Mouse (Mus musculus): ENCODE measurements around the gene Pccb. TPM values are rescaled to one million over a fixed set of nuclear protein-coding genes. Genes with fewer than 3 reads are reported as not detected.
A peak's percentile ranks its signal among the peaks of the same experiment; 100 is the strongest.

Gene Pccb
- polyA plus RNA-seq, 1 experiment from 2014 or later: 26.8 TPM

DNA sequence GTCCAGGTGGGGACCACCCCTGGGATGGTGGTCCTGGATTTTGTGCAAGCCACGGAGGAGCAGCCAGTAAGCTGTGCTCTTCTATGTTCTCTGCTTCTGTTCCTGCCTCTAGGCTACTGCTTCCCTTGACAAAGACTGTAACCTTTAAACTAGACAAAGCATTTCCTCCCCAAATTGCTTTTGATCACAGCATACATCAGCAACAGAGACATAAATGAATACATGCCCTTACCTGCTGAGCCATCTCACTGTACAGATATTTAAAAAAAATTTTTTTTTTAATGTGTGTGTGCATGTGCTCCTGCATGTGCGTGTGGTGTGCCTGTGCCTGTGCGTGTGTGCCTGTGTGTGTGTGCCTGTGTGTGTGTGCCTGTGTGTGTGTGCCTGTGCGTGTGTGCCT lies 22.5 kb upstream of the Pccb start:
- no peak overlapping the region for H3K4me3 ChIP-seq (replicated peaks; ENCODE audit: low read depth, low read length)
- H3K36me3 ChIP-seq (ENCODE audit: control insufficient read depth, insufficient read depth, low read length): no peaks in the 10 kb centered on the region
- H3K27ac ChIP-seq (replicated peaks; ENCODE audit: low read depth, low read length): no peak overlapping the region
- no peaks in the 10 kb centered on the region for H3K27me3 ChIP-seq (ENCODE audit: control insufficient read depth, insufficient read depth, low read length)
- no peaks in the 10 kb centered on the region for H3K9me3 ChIP-seq (ENCODE audit: control insufficient read depth, low read length)
- no peak overlapping the region for H3K4me2 ChIP-seq (ENCODE audit: low read length)
- 93% methylated on average over 4 of the region's 4 CpGs for WGBS
- no peak for ATAC-seq (ENCODE audit: low FRiP score, low TSS enrichment)
- no peak overlapping the region for H3K9ac ChIP-seq (replicated peaks; ENCODE audit: low read length)
- no peak for DNase-seq
- no peaks in the 10 kb centered on the region for H3K4me1 ChIP-seq (ENCODE audit: control insufficient read depth, insufficient read depth, low read length)

DNA sequence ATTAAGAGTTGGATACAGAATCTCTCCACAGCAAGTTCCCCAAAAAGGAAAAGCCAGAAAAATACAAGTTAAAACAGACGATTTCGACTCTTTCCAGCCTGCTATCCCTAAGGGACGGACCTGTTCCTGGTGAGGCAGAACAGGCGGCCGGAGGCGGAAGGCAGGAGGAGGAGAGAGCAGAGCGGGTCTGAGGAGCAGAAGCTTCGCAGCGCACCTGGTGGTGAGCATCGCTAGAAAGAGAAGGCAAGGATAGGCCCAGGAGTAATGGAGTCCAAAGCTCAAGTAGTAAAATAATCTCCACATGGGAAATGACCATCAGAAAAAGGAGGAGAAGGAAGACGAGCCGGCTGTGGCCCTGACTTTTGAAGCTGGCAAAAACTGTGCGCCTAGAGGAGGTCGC lies 18.6 kb upstream of the Pccb start:
- Histone ChIP-seq H3K9me3 (ENCODE audit: control insufficient read depth, low read length) (no peaks in the 10 kb centered on the region), H3K4me2 (ENCODE audit: low read length) (no peak overlapping the region), H3K9ac (replicated peaks; ENCODE audit: low read length) (no peak overlapping the region), H3K27ac (replicated peaks; ENCODE audit: low read depth, low read length) (no peak overlapping the region), H3K4me1 (ENCODE audit: control insufficient read depth, insufficient read depth, low read length) (no peaks in the 10 kb centered on the region), H3K4me3 (replicated peaks; ENCODE audit: low read depth, low read length) (no peak overlapping the region), H3K36me3 (ENCODE audit: control insufficient read depth, insufficient read depth, low read length) (no peaks in the 10 kb centered on the region), H3K27me3 (ENCODE audit: control insufficient read depth, insufficient read depth, low read length) (no peaks in the 10 kb centered on the region)
- WGBS: 77% methylated on average over 14 of the region's 14 CpGs
- no peak for DNase-seq
- no peak for ATAC-seq (ENCODE audit: low FRiP score, low TSS enrichment)

DNA sequence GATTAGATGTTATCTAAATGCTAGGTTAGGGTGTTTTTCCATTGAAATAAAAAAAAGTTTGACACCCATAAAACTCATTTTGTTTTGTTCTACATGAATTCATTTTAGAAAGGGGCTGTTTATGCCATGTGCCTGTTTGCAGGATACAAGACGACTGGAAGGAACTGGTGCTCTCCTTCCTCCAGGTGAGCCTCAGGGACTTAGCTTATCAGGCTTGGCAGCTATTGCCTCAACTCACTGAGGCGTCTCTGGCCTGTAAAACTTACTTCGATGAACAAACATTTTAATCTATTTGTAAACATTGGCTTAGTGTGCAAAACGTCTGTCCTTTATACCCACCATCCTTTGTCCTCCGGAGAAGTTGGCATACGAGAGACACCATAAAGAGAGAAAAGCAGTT lies 18.0 kb upstream of the Pccb start:
- H3K4me1 ChIP-seq (ENCODE audit: control insufficient read depth, insufficient read depth, low read length): no peaks in the 10 kb centered on the region
- no peaks in the 10 kb centered on the region for H3K27me3 ChIP-seq (ENCODE audit: control insufficient read depth, insufficient read depth, low read length)
- no peak for DNase-seq
- WGBS: 69% methylated on average over 6 of the region's 6 CpGs
- no peak overlapping the region for H3K9ac ChIP-seq (replicated peaks; ENCODE audit: low read length)
- no peak overlapping the region for H3K4me3 ChIP-seq (replicated peaks; ENCODE audit: low read depth, low read length)
- ATAC-seq (ENCODE audit: low FRiP score, low TSS enrichment): no peak
- no peak overlapping the region for H3K4me2 ChIP-seq (ENCODE audit: low read length)
- no peaks in the 10 kb centered on the region for H3K36me3 ChIP-seq (ENCODE audit: control insufficient read depth, insufficient read depth, low read length)
- H3K9me3 ChIP-seq (ENCODE audit: control insufficient read depth, low read length): no peaks in the 10 kb centered on the region
- H3K27ac ChIP-seq (replicated peaks; ENCODE audit: low read depth, low read length): no peak overlapping the region

DNA sequence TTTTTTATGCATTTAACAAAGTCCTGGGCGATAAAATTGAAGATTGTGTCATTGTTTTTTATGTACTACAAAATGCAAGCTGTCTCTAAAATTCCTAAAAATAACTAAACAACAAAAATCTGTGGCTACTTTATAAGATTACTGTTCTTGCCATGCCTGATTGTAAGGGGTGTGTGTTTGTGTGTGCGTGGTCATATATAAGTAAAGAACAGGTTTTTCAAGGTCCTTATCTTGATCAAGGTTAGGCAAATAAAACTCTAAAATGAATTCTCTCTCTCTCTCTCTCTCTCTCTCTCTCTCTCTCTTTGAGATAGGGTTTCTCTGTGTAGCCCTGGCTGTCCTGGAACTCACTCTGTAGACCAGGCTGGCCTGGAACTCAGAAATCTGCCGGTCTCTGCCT lies 17.3 kb upstream of the Pccb start:
- DNase-seq (no peak), ATAC-seq (ENCODE audit: low FRiP score, low TSS enrichment) (no peak)
- Histone ChIP-seq H3K27ac (replicated peaks; ENCODE audit: low read depth, low read length) (no peak overlapping the region), H3K27me3 (ENCODE audit: control insufficient read depth, insufficient read depth, low read length) (no peaks in the 10 kb centered on the region), H3K36me3 (ENCODE audit: control insufficient read depth, insufficient read depth, low read length) (no peaks in the 10 kb centered on the region), H3K9ac (replicated peaks; ENCODE audit: low read length) (no peak overlapping the region), H3K9me3 (ENCODE audit: control insufficient read depth, low read length) (no peaks in the 10 kb centered on the region), H3K4me3 (replicated peaks; ENCODE audit: low read depth, low read length) (no peak overlapping the region), H3K4me2 (ENCODE audit: low read length) (no peak overlapping the region), H3K4me1 (ENCODE audit: control insufficient read depth, insufficient read depth, low read length) (no peaks in the 10 kb centered on the region)
- 93% methylated on average over 3 of the region's 3 CpGs for WGBS

DNA sequence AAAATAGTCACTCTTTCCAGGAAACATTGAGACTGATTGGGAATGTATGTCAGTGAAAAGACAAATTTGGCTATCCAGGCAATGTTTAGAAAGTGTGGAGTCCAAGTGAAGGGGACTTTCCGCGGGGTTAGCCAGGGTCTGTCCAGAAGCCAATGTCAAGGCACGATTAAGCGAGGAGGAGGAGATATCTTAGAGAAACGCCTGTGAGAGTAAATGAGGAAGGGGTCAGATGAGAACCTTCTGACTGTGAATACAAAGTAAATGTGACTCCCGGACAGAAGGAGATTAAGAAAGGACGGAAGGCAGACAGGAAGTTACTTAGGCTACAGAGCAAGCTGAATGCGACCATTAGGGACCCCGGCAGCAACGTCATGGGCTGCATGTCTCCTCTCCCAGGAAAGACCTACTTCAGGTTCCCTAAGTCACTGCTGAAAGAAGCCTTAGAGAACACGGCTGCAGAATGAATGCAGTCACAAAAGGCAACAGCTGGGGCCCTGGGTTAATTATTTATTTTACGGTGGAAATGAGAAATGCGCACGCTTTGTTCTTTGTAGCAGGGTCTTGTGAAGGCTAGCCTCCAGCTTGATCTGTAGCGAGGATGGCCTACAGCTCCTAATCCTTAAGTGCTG lies 11.1 kb upstream of the Pccb start:
- Histone ChIP-seq H3K27ac (replicated peaks; ENCODE audit: low read depth, low read length) (no peak overlapping the region), H3K9me3 (ENCODE audit: control insufficient read depth, low read length) (no peaks in the 10 kb centered on the region), H3K4me1 (ENCODE audit: control insufficient read depth, insufficient read depth, low read length) (no peaks in the 10 kb centered on the region), H3K4me2 (ENCODE audit: low read length) (no peak overlapping the region), H3K9ac (replicated peaks; ENCODE audit: low read length) (no peak overlapping the region), H3K4me3 (replicated peaks; ENCODE audit: low read depth, low read length) (no peak overlapping the region), H3K27me3 (ENCODE audit: control insufficient read depth, insufficient read depth, low read length) (no peaks in the 10 kb centered on the region), H3K36me3 (ENCODE audit: control insufficient read depth, insufficient read depth, low read length) (no peaks in the 10 kb centered on the region)
- 64% methylated on average over 15 of the region's 15 CpGs for WGBS
- peak; percentile 23 for DNase-seq
- ATAC-seq (ENCODE audit: low FRiP score, low TSS enrichment): no peak

DNA sequence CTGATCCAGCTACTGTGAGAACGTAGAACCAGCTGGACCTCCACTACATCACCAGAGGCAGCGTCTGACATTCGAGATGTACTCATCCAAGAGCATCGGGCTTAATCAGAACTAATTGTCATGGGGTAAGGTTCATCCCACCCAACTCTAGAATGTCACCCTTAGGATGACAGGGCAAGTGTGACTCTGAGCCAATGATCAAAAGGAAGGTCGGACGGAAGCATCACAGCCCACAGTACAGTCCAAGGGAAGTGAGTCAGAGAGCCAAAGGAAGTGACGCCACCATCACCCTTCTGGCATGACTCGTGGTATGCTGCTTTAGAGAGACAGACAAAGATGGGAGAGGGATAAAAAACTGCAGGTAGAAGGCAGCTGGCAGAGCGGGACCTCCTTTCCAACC lies 7.6 kb upstream of the Pccb start:
- no peaks in the 10 kb centered on the region for H3K36me3 ChIP-seq (ENCODE audit: control insufficient read depth, insufficient read depth, low read length)
- H3K27ac ChIP-seq (replicated peaks; ENCODE audit: low read depth, low read length): no peak overlapping the region
- DNase-seq (no peak), ATAC-seq (ENCODE audit: low FRiP score, low TSS enrichment) (no peak)
- H3K27me3 ChIP-seq (ENCODE audit: control insufficient read depth, insufficient read depth, low read length): no peaks in the 10 kb centered on the region
- H3K9me3 ChIP-seq (ENCODE audit: control insufficient read depth, low read length): no peaks in the 10 kb centered on the region
- H3K4me1 ChIP-seq (ENCODE audit: control insufficient read depth, insufficient read depth, low read length): no peaks in the 10 kb centered on the region
- H3K4me2 ChIP-seq (ENCODE audit: low read length): no peak overlapping the region
- no peak overlapping the region for H3K4me3 ChIP-seq (replicated peaks; ENCODE audit: low read depth, low read length)
- WGBS: 85% methylated on average over 9 of the region's 9 CpGs
- H3K9ac ChIP-seq (replicated peaks; ENCODE audit: low read length): no peak overlapping the region

DNA sequence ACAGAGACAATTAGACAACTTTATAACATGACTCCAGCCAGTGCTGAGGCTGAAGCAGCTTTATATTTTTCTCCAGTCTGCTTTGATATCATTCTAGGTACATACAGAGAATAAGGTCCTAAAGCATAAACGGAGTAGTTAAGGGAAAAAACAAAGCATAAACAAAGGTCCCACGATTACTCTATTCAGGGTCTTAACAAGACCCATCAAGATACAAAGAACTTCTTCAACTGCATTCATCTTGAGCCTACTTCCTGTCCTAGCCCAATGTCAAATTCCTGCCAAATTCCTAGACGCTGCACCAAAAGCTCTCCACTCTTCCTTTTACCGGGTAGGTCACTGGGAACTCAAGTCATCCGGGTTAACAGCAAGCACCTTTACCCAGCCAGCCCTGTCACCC lies 6.8 kb upstream of the Pccb start:
- Histone ChIP-seq H3K9ac (replicated peaks; ENCODE audit: low read length) (no peak overlapping the region), H3K4me2 (ENCODE audit: low read length) (no peak overlapping the region), H3K36me3 (ENCODE audit: control insufficient read depth, insufficient read depth, low read length) (no peaks in the 10 kb centered on the region), H3K27me3 (ENCODE audit: control insufficient read depth, insufficient read depth, low read length) (no peaks in the 10 kb centered on the region), H3K9me3 (ENCODE audit: control insufficient read depth, low read length) (no peaks in the 10 kb centered on the region), H3K4me3 (replicated peaks; ENCODE audit: low read depth, low read length) (no peak overlapping the region), H3K27ac (replicated peaks; ENCODE audit: low read depth, low read length) (no peak overlapping the region), H3K4me1 (ENCODE audit: control insufficient read depth, insufficient read depth, low read length) (no peaks in the 10 kb centered on the region)
- ATAC-seq (ENCODE audit: low FRiP score, low TSS enrichment) (no peak), DNase-seq (no peak)
- WGBS: 84% methylated on average over 5 of the region's 5 CpGs

DNA sequence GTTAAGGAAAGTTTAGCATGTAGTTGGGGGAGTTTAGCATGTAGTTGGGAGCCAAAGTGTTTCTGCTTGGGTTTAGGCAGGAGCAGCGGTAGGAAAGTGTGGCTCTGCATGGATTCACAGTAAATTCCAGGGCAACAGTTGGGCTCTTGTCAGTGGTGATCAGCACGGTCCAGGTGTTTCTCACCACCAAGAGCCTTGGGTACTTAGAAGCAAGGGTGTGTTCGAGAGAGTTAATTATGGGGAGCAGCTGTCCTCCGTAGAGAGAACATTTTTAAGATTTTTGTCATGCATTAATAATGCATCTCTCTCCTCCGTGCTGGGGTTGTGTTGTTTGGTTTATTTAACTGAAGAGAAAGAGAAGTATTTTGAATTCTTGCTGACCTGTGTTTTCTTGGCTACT lies 3.9 kb upstream of the Pccb start:
- no peak for ATAC-seq (ENCODE audit: low FRiP score, low TSS enrichment)
- WGBS: 86% methylated on average over 5 of the region's 5 CpGs
- H3K36me3 ChIP-seq (ENCODE audit: control insufficient read depth, insufficient read depth, low read length): no peaks in the 10 kb centered on the region

DNA sequence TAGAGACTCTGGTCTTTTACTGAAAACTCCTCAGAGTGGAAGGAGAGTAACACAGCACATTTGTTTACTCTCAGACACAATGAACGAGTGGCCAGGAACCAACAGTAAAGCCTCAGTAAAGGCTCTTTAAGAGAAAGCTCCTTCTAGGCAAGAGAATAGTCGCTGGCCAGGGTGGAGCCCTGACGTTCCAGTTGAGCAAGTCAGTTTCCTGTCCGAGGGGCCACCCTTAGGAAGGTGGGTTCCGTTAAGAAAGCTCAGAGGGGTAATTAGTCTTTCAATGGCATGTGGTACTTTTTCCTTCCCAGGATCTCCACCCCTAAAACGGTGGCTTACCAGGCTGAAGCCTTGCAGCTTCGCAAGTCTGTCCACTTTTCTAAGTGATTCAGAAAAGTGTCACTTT lies 2.7 kb upstream of the Pccb start:
- Histone ChIP-seq H3K4me1 (ENCODE audit: control insufficient read depth, insufficient read depth, low read length) (peaks cover 8% of the 10 kb centered on the region; the same call in 1 of the 2 replicates), H3K9ac (replicated peaks; ENCODE audit: low read length) (no peak overlapping the region), H3K27ac (replicated peaks; ENCODE audit: low read depth, low read length) (no peak overlapping the region), H3K4me3 (replicated peaks; ENCODE audit: low read depth, low read length) (no peak overlapping the region), H3K9me3 (ENCODE audit: control insufficient read depth, low read length) (no peaks in the 10 kb centered on the region), H3K36me3 (ENCODE audit: control insufficient read depth, insufficient read depth, low read length) (no peaks in the 10 kb centered on the region), H3K27me3 (ENCODE audit: control insufficient read depth, insufficient read depth, low read length) (no peaks in the 10 kb centered on the region), H3K4me2 (ENCODE audit: low read length) (no peak overlapping the region)
- no peak for ATAC-seq (ENCODE audit: low FRiP score, low TSS enrichment)
- no peak for DNase-seq
- 47% methylated on average over 7 of the region's 7 CpGs for WGBS

More for the DNA sequence above, 3.9 kb upstream of the Pccb start:
- no peak overlapping the region for H3K4me2 ChIP-seq (ENCODE audit: low read length)
- no peaks in the 10 kb centered on the region for H3K9me3 ChIP-seq (ENCODE audit: control insufficient read depth, low read length)
- H3K27ac ChIP-seq (replicated peaks; ENCODE audit: low read depth, low read length): no peak overlapping the region
- H3K9ac ChIP-seq (replicated peaks; ENCODE audit: low read length): no peak overlapping the region
- H3K4me1 ChIP-seq (ENCODE audit: control insufficient read depth, insufficient read depth, low read length): 0 out of 2 replicates have a peak, but pooled peaks cover 7% of the 10 kb centered on the region
- no peaks in the 10 kb centered on the region for H3K27me3 ChIP-seq (ENCODE audit: control insufficient read depth, insufficient read depth, low read length)
- no peak for DNase-seq
- no peak overlapping the region for H3K4me3 ChIP-seq (replicated peaks; ENCODE audit: low read depth, low read length)

Measured in midbrain, embryonic 14.5 days (tissue).